Mouse (Mus musculus) embryonic fibroblast, embryonic 13.5 days (primary cell): ENCODE results near the gene Usp29.

Experiments
- CTCF ChIP-seq: IDR thresholded peaks from 2 replicates; pipeline ENCODE4 v1.5.1; 2011; ENCODE audit warnings: mild to moderate bottlenecking, control low read depth, low read length, moderate library complexity, borderline replicate concordance; ENCODE audit not compliant: insufficient read depth
- POLR2A ChIP-seq: IDR thresholded peaks from 2 replicates; pipeline ENCODE4 v1.6.1; 2011; ENCODE audit warnings: low read depth, mild to moderate bottlenecking, control low read depth, low read length, moderate library complexity

- TF ChIP-seq CTCF (no peak), POLR2A (no peak)
These were observed 104.6 kb downstream of the Usp29 start for GRCm38 (mm10) chr7:6834950-6835349.
